Mouse (Mus musculus) heart, postnatal 0 days (tissue): ENCODE measurements around the gene Il17rd. TPM values are rescaled to one million over a fixed set of nuclear protein-coding genes. Genes with fewer than 3 reads are reported as not detected.

Source experiments
- ATAC-seq: fragments of 200-750 bp; cut with Nextera tagmentation; 2 replicates; pipeline ENCODE4 v1.8.0; 2017; ENCODE audit warnings: low read depth, moderate number of reproducible peaks, moderate library complexity; ENCODE audit not compliant: insufficient read depth
- DNase-seq: peaks from one replicate; pipeline ENCODE4 v3.0.0-alpha.2; 2016; ENCODE audit warnings: low spot score
- H3K27ac ChIP-seq: fragments of 300-500 bp; sonication (generic); 2 replicates; pipeline ENCODE4 v1.5.1; 2014; ENCODE audit warnings: low read depth, mild to moderate bottlenecking
- H3K27me3 ChIP-seq: fragments of 300-500 bp; sonication (generic); 2 replicates; pipeline ENCODE4 v1.6.1; 2014; ENCODE audit warnings: low read length, mixed read lengths; ENCODE audit not compliant: control insufficient read depth, insufficient read depth
- H3K36me3 ChIP-seq: fragments of 300-500 bp; sonication (generic); replicated peaks from 2 replicates; pipeline ENCODE4 v1.6.1; 2014; ENCODE audit warnings: low read length, mixed read lengths; ENCODE audit not compliant: control insufficient read depth, insufficient read depth
- H3K4me1 ChIP-seq: fragments of 300-500 bp; sonication (generic); 2 replicates; pipeline ENCODE4 v1.6.1; 2014; ENCODE audit warnings: antibody characterized with exemption; ENCODE audit not compliant: control insufficient read depth, insufficient read depth
- H3K4me2 ChIP-seq: fragments of 300-500 bp; sonication (generic); 2 replicates; pipeline ENCODE4 v1.6.1; 2014; ENCODE audit warnings: low read depth, mild to moderate bottlenecking, low read length, moderate library complexity
- H3K4me3 ChIP-seq: fragments of 300-500 bp; sonication (generic); 2 replicates; pipeline ENCODE4 v1.5.1; 2014; ENCODE audit warnings: low read depth, low read length
- H3K9ac ChIP-seq: fragments of 300-500 bp; sonication (generic); replicated peaks from 2 replicates; pipeline ENCODE4 v1.6.1; 2014; ENCODE audit warnings: low read depth, low read length, mixed read lengths
- H3K9me3 ChIP-seq: fragments of 300-500 bp; sonication (generic); replicated peaks from 2 replicates; pipeline ENCODE4 v1.6.1; 2016; ENCODE audit warnings: low read length; ENCODE audit not compliant: control insufficient read depth
- CTCF ChIP-seq: IDR thresholded peaks from 2 replicates; pipeline ENCODE4 v1.5.1; 2016; ENCODE audit warnings: antibody characterized with exemption, control low read depth, low read depth
- EP300 ChIP-seq: IDR thresholded peaks from 2 replicates; pipeline ENCODE4 v1.6.1; 2016; ENCODE audit warnings: antibody characterized with exemption, low read depth
- WGBS: fragments of 180-500 bp; shearing (Covaris S2); extraction: QIAGEN DNeasy Blood & Tissue Kit; methylation state at CpG from one replicate; pipeline ENCODE4 v1.1.7; 2014; 5-methylcytosine and 5-hydroxymethylcytosine counted together
- polyA plus RNA-seq: library from polyadenylated mRNA; unstranded; fragments of >200 nt; fragmentation: Nextera tagmentation; extraction: Ambion mirVana; gene quantifications from 2 replicates; pipeline ENCODE4 v1.2.1, GENCODE M21; 2015
- total RNA-seq: library from RNA; depleted of rRNA; stranded (reverse); fragments of >200 nt; gene quantifications from 2 replicates; pipeline ENCODE4 v1.2.3, GENCODE M21; 2014; ENCODE audit warnings: low replicate concordance

The Il17rd gene
- total and polyA plus RNA-seq, 2 experiments from 2014 or later: 0.63 to 4.2 TPM

- WGBS: under 1% methylated on average over 52 of the region's 58 CpGs
Measured at GRCm38 (mm10) chr14:27114362-27115274, 75.9 kb downstream of the Il17rd start, which contains the start of gene Arhgef3. Arhgef3 (plus strand) TSS chr14:27114899.

GRCm38 (mm10) chr14:27115275-27115660 is 76.5 kb downstream of the Il17rd start:
- Histone ChIP-seq H3K9ac (peak overlapping the region; percentile 78), H3K4me2 (peak overlapping the region; percentile 92), H3K27ac (peak overlapping the region; percentile 62; the same call in 1 of the 2 replicates), H3K36me3 (no peaks in the 10 kb centered on the region), H3K9me3 (no peaks in the 10 kb centered on the region), H3K4me3 (peak overlapping the region; percentile 86), H3K27me3 (no peaks in the 10 kb centered on the region), H3K4me1 (peaks cover 8% of the 10 kb centered on the region)
- WGBS: 12% methylated on average over 11 of the region's 11 CpGs
- DNase-seq: no peak
- peak; percentile 42; the same call in 1 of the 2 replicates for ATAC-seq
- TF ChIP-seq EP300 (no peak), CTCF (no peak)

More at GRCm38 (mm10) chr14:27114362-27115274, 75.9 kb downstream of the Il17rd start, which contains the start of gene Arhgef3:
- H3K36me3 ChIP-seq: no peaks in the 10 kb centered on the region
- H3K9ac ChIP-seq: peak within 1 kb of the TSS; percentile 78
- H3K4me2 ChIP-seq: peak within 1 kb of the TSS; percentile 92
- H3K9me3 ChIP-seq: no peaks in the 10 kb centered on the region
- ATAC-seq (peak; percentile 91), DNase-seq (peak; percentile 68)
- peaks cover 8% of the 10 kb centered on the region for H3K4me1 ChIP-seq
- TF ChIP-seq EP300 (no peak), CTCF (no peak)
- H3K27me3 ChIP-seq: no peaks in the 10 kb centered on the region
- peak within 1 kb of the TSS; percentile 86 for H3K4me3 ChIP-seq
- H3K27ac ChIP-seq: peak within 1 kb of the TSS; percentile 62

GRCm38 (mm10) chr14:27115991-27116390 is 77.2 kb downstream of the Il17rd start:
- Histone ChIP-seq H3K4me3 (no peak overlapping the region), H3K27ac (no peak overlapping the region), H3K27me3 (no peaks in the 10 kb centered on the region), H3K9ac (no peak overlapping the region), H3K36me3 (no peaks in the 10 kb centered on the region), H3K9me3 (no peaks in the 10 kb centered on the region), H3K4me2 (peak overlapping the region; percentile 92), H3K4me1 (peaks cover 8% of the 10 kb centered on the region)
- ATAC-seq (no peak), DNase-seq (no peak)
- 37% methylated on average over 6 of the region's 6 CpGs for WGBS
- TF ChIP-seq EP300: no peak
- no peak for TF ChIP-seq CTCF

- no peaks in the 10 kb centered on the region for H3K36me3 ChIP-seq
- 0 out of 2 replicates have a peak overlapping the region, but pooled peaks have one; percentile 92 for H3K4me2 ChIP-seq
- no peaks in the 10 kb centered on the region for H3K27me3 ChIP-seq
- no peak overlapping the region for H3K4me3 ChIP-seq
- WGBS: 69% methylated on average over 4 of the region's 4 CpGs
- no peak overlapping the region for H3K27ac ChIP-seq
- no peak for TF ChIP-seq CTCF
- TF ChIP-seq EP300: no peak
- no peak overlapping the region for H3K9ac ChIP-seq
- ATAC-seq (no peak), DNase-seq (no peak)
- no peaks in the 10 kb centered on the region for H3K9me3 ChIP-seq
- peaks cover 8% of the 10 kb centered on the region for H3K4me1 ChIP-seq
Measured at GRCm38 (mm10) chr14:27116577-27117165, 77.9 kb downstream of the Il17rd start.

GRCm38 (mm10) chr14:27118546-27118945 is 79.8 kb downstream of the Il17rd start:
- H3K4me1 ChIP-seq: peaks cover 12% of the 10 kb centered on the region
- H3K36me3 ChIP-seq: no peaks in the 10 kb centered on the region
- no peak overlapping the region for H3K27ac ChIP-seq
- no peak overlapping the region for H3K4me2 ChIP-seq
- DNase-seq (no peak), ATAC-seq (no peak)
- TF ChIP-seq CTCF (no peak), EP300 (no peak)
- no peak overlapping the region for H3K4me3 ChIP-seq
- no peaks in the 10 kb centered on the region for H3K27me3 ChIP-seq
- 93% methylated on average over 5 of the region's 5 CpGs for WGBS
- H3K9me3 ChIP-seq: no peaks in the 10 kb centered on the region
- no peak overlapping the region for H3K9ac ChIP-seq
